Mouse (Mus musculus) liver, embryonic 15.5 days (tissue): Measurements from ENCODE around the gene Tbcd. TPM values are rescaled to one million over a fixed set of nuclear protein-coding genes. Genes with fewer than 3 reads are reported as not detected.
"Not testable (repeated sequence)": the region's sequence is repeated elsewhere in the genome, so short reads cannot be mapped to it uniquely, and the experiment has no call there.

Experiments
- ATAC-seq: fragments of 200-750 bp; cut with Nextera tagmentation; 2 replicates; pipeline ENCODE4 v1.8.0; 2017; ENCODE audit warnings: moderate number of reproducible peaks, mild to moderate bottlenecking, moderate library complexity; ENCODE audit not compliant: insufficient read depth
- H3K27ac ChIP-seq: fragments of 300-500 bp; sonication (generic); replicated peaks from 2 replicates; pipeline ENCODE4 v1.5.1; 2015; ENCODE audit warnings: mild to moderate bottlenecking, inconsistent platforms
- H3K27me3 ChIP-seq: fragments of 300-500 bp; sonication (generic); 2 replicates; pipeline ENCODE4 v1.6.1; 2015; ENCODE audit warnings: mild to moderate bottlenecking, inconsistent platforms
- H3K36me3 ChIP-seq: fragments of 300-500 bp; sonication (generic); replicated peaks from 2 replicates; pipeline ENCODE4 v1.6.1; 2015; ENCODE audit warnings: moderate library complexity, mild to moderate bottlenecking, inconsistent platforms
- H3K4me1 ChIP-seq: fragments of 300-500 bp; sonication (generic); replicated peaks from 2 replicates; pipeline ENCODE4 v1.6.1; 2015; ENCODE audit warnings: inconsistent platforms
- H3K4me2 ChIP-seq: fragments of 300-500 bp; sonication (generic); 2 replicates; pipeline ENCODE4 v1.6.1; 2015; ENCODE audit warnings: moderate library complexity, mild to moderate bottlenecking, inconsistent platforms
- H3K4me3 ChIP-seq: fragments of 300-500 bp; sonication (generic); replicated peaks from 2 replicates; pipeline ENCODE4 v1.5.1; 2015; ENCODE audit warnings: mild to moderate bottlenecking, inconsistent platforms
- H3K9ac ChIP-seq: fragments of 300-500 bp; sonication (generic); 2 replicates; pipeline ENCODE4 v1.6.1; 2015; ENCODE audit warnings: moderate library complexity, mild to moderate bottlenecking, inconsistent platforms
- H3K9me3 ChIP-seq: fragments of 300-500 bp; sonication (generic); replicated peaks from 2 replicates; pipeline ENCODE4 v1.6.1; 2016; ENCODE audit warnings: inconsistent platforms
- WGBS: fragments of 180-500 bp; shearing (Covaris S2); methylation state at CpG from one replicate; pipeline ENCODE4 v1.1.7; 2015; ENCODE audit warnings: mixed read lengths; ENCODE audit not compliant: insufficient replicate concordance; 5-methylcytosine and 5-hydroxymethylcytosine counted together
- polyA plus RNA-seq: library from polyadenylated mRNA; unstranded; fragments of >200 nt; fragmentation: Nextera tagmentation; extraction: Ambion mirVana; gene quantifications from 2 replicates; pipeline ENCODE4 v1.2.1, GENCODE M21; 2015

Gene Tbcd
- polyA plus RNA-seq, 1 experiment from 2014 or later = 20.2 TPM

- no peaks in the 10 kb centered on the region for H3K36me3 ChIP-seq
- H3K4me1 ChIP-seq = peaks cover 13% of the 10 kb centered on the region; the same call in 1 of the 2 replicates
- no peak overlapping the region for H3K9ac ChIP-seq
- H3K4me3 ChIP-seq = no peak overlapping the region
- no peak overlapping the region for H3K4me2 ChIP-seq
- ATAC-seq = no peak
- no peaks in the 10 kb centered on the region for H3K27me3 ChIP-seq
- no peak overlapping the region for H3K27ac ChIP-seq
- WGBS = 73% methylated on average over 9 of the region's 9 CpGs
- no peaks in the 10 kb centered on the region for H3K9me3 ChIP-seq
Measured at GRCm38 (mm10) chr11:121654406-121654945, 202.7 kb downstream of the Tbcd start.

DNA sequence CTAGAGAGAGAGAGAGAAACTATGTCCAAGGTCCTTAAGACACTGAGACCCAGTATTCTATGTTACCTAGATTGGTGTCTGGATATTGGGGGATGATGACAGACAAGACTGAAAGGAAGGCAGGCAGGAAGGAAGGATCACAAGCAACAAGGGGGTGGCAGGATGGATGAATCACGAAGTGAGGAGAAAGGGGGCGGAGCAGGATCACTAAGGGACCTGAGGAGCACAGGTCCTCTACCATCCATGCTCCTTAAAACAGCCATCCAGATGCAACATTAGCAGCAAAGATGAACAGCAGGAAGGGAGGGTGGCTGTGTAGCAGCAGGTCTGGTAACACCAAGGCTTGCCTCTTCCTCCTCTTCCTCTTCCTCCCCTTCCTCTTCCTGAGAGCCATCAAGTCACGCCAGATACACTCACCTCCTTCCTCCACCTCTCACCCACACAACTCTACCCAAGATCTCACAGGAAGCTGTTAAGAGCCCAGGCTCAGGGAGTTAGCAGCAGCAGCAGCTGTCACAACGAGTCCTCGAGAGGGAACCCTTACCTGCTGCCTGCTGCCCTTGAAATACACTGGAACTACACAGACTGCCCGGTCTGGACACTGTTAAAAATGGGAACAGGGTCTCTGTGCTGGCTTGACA is 203.5 kb downstream of the Tbcd start:
- Histone ChIP-seq H3K9ac (no peak overlapping the region), H3K36me3 (no peaks in the 10 kb centered on the region), H3K4me1 (peaks cover 13% of the 10 kb centered on the region; the same call in 1 of the 2 replicates), H3K4me2 (no peak overlapping the region), H3K9me3 (no peaks in the 10 kb centered on the region), H3K4me3 (no peak overlapping the region), H3K27me3 (no peaks in the 10 kb centered on the region), H3K27ac (no peak overlapping the region)
- no peak for ATAC-seq
- WGBS = 31% methylated on average over 6 of the region's 6 CpGs

DNA sequence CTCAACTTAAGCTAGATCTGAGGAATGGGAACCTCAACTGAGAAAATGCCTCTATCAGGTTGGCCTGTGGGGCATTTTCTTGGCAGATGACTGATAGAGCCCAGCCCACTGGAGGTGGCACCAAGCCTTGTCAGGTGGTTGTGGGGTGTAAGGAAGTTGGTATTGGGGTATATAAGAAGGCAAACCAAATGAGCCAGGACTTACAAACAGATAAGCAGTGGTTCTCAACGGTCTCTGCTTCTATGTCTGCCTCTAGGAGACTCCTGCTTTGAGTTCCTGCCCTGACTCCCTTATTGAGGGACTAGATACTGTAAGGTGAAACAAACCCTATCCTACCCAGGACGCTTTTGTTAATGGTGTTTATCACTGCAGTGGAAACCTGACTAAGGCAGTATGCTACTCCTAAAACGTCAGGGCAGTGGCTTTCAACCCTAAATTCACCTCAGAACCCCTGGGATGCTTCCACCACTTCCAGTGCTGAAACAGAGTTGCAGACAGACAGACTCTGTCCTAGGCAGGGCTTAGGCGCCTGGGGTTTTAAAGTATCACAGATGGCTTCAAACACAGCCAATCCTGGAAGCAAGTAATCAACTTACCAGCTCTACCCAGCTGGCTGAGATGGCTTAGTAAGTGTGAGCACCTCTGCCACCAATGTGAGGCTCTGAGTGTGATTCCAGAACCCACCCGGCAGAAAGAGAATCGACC is 204.2 kb downstream of the Tbcd start:
- Histone ChIP-seq H3K9ac (no peak overlapping the region), H3K27ac (no peak overlapping the region), H3K4me3 (no peak overlapping the region), H3K4me1 (peaks cover 13% of the 10 kb centered on the region; the same call in 1 of the 2 replicates), H3K9me3 (no peaks in the 10 kb centered on the region), H3K27me3 (no peaks in the 10 kb centered on the region), H3K36me3 (no peaks in the 10 kb centered on the region), H3K4me2 (no peak overlapping the region)
- WGBS = 49% methylated on average over 6 of the region's 6 CpGs
- ATAC-seq = no peak

DNA sequence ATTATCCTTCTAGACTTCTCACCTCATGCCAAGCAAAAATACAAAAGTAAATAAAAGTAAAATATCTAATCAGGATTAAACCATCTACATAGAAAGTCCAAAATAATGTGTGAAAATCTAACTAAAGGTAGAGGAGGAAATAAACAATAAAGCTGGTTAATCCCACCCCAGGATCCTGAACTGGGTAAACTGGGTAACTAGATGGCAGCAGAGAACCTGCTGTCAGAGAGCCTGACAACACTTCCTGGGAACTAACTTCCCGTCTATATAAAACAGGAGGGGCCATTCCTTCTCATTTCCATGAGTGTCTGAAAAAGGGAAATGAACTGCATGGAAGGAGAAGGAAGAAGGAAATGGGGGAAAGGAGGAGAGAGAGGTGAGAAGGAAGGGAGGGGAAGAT is 206.4 kb downstream of the Tbcd start:
- Histone ChIP-seq H3K36me3 (no peaks in the 10 kb centered on the region), H3K27me3 (no peaks in the 10 kb centered on the region), H3K27ac (no peak overlapping the region), H3K4me1 (peaks cover 13% of the 10 kb centered on the region; the same call in 1 of the 2 replicates), H3K4me2 (no peak overlapping the region), H3K9me3 (no peaks in the 10 kb centered on the region), H3K9ac (no peak overlapping the region), H3K4me3 (no peak overlapping the region)
- no peak for ATAC-seq
- WGBS = 33% methylated on average over 1 of the region's 1 CpGs

GRCm38 (mm10) chr11:121660604-121661003 is 208.9 kb downstream of the Tbcd start:
- not testable (repeated sequence) for H3K4me2 ChIP-seq, H3K4me3 ChIP-seq, ATAC-seq, H3K27me3 ChIP-seq, H3K27ac ChIP-seq, H3K36me3 ChIP-seq, H3K9me3 ChIP-seq, H3K4me1 ChIP-seq, H3K9ac ChIP-seq
- WGBS = 71% methylated on average over 2 of the region's 2 CpGs

DNA sequence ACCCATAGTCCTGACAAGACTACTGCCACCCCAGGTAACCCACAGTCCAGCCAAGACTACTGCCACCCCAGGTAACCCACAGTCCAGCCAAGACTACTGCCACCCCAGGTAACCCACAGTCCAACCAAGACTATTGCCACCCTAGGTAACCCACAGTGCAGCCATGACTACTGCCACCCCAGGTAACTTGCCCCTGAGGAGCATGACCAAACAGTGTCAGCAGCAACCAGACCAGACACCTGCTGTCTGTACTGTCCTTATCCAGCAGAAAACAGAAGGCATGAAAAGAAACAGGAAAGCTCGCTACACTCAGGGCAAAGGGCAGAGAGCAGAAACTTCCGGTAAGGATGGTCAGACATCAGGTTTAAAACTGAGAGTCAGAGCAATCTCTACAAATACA is 209.4 kb downstream of the Tbcd start:
- 75% methylated on average over 2 of the region's 2 CpGs for WGBS
- Histone ChIP-seq H3K27me3 (no peaks in the 10 kb centered on the region), H3K4me1 (peaks cover 1% of the 10 kb centered on the region; the same call in 1 of the 2 replicates), H3K36me3 (no peaks in the 10 kb centered on the region), H3K4me3 (no peak overlapping the region), H3K4me2 (no peak overlapping the region), H3K27ac (no peak overlapping the region), H3K9ac (no peak overlapping the region), H3K9me3 (no peaks in the 10 kb centered on the region)
- ATAC-seq = no peak

Other genes starting within 250 kb of the Tbcd start
- 3.0 and 3.7 TPM in 2 replicates for gene Hexdc, start 247.5 kb upstream of the Tbcd start, polyA plus RNA-seq
- gene Ogfod3, start 247.2 kb upstream of the Tbcd start, polyA plus RNA-seq = 14.3 and 16.3 TPM in 2 replicates
- gene Cybc1, start 222.6 kb upstream of the Tbcd start, polyA plus RNA-seq = 20.5 and 20.7 TPM in 2 replicates
- gene Narf, start 214.7 kb upstream of the Tbcd start, polyA plus RNA-seq = 117 and 136 TPM in 2 replicates
- 2.8 and 3.9 TPM in 2 replicates for gene Foxk2, start 192.0 kb upstream of the Tbcd start, polyA plus RNA-seq
- 18.5 and 20.1 TPM in 2 replicates for gene Wdr45b, start 97.5 kb upstream of the Tbcd start, polyA plus RNA-seq
- 1.3 and 1.4 TPM in 2 replicates for gene Rab40b, start 63.7 kb upstream of the Tbcd start, polyA plus RNA-seq
- gene Fn3krp, start 30.5 kb upstream of the Tbcd start, polyA plus RNA-seq = 27.3 and 28.1 TPM in 2 replicates
- 43.7 and 46.6 TPM in 2 replicates for gene Fn3k, start 17.0 kb upstream of the Tbcd start, polyA plus RNA-seq
- gene Zfp750, start 67.4 kb downstream of the Tbcd start, polyA plus RNA-seq = 0.82 and 1.1 TPM in 2 replicates
- 1.8 and 2.0 TPM in 2 replicates for gene B3gntl1, start 221.2 kb downstream of the Tbcd start, polyA plus RNA-seq
- 3.4 and 4.2 TPM in 2 replicates for gene Metrnl, start 249.6 kb downstream of the Tbcd start, polyA plus RNA-seq